Mouse (Mus musculus) bone marrow, adult 2 months (tissue): ENCODE measurements around the gene Zbtb49.

Experiments used
- CTCF ChIP-seq: fragments of 200-500 bp; IDR thresholded peaks from 2 replicates; pipeline ENCODE4 v1.5.1; 2011; ENCODE audit warnings: low read length, control low read depth; ENCODE audit not compliant: control insufficient read depth, insufficient read depth
- POLR2A ChIP-seq: fragments of 200-500 bp; IDR thresholded peaks from 2 replicates; pipeline ENCODE4 v1.6.1; 2011; ENCODE audit warnings: low read depth, mild to moderate bottlenecking, control low read depth, low read length, borderline replicate concordance; ENCODE audit not compliant: control insufficient read depth

GRCm38 (mm10) chr5:38213009-38213408 is 7.2 kb downstream of the Zbtb49 start:
- TF ChIP-seq POLR2A (no peak), CTCF (no peak)
